Comparison of ENCODE assay signal across 7 mouse cellular contexts in genomic region chr11:120219916-120220522, GRCm38 (mm10). TPM values are rescaled to one million over a fixed set of nuclear protein-coding genes. Genes with fewer than 3 reads are reported as not detected.
A peak's percentile ranks its signal among the peaks of the same experiment; 100 is the strongest.
DNase-seq lines count a peak whose midpoint lies in the region; ATAC-seq and TF ChIP-seq lines count a peak whose summit lies in the region.

No protein-coding gene starts in this region.

- TF ChIP-seq POLR2A in thymus, adult 2 months (IDR thresholded peaks at IDR 0.05; ENCODE audit: control insufficient read depth, extremely low read depth, insufficient read depth, low read length, poor library complexity), result no peak

- DNase-seq in right cerebral cortex, postnatal 10 days (ENCODE audit: low spot score in 2 of 2), result peak; percentile 52 to 69
- DNase-seq in right cerebral cortex, adult 2 months (ENCODE audit: low spot score in 2 of 2), result no peak
- peak; percentile 52 to 54 for DNase-seq in cerebellum, postnatal 36 days
- no peak for DNase-seq in thymus, adult 2 months
- no peak for DNase-seq in B cell, adult 2 months

- H3K27me3 ChIP-seq in hindbrain, embryonic 15.5 days, result no peaks in the 10 kb centered on the region
- no peaks in the 10 kb centered on the region for H3K27me3 ChIP-seq in lung, embryonic 16.5 days (ENCODE audit: control insufficient read depth, insufficient read depth, low read depth, low read length)
- H3K27me3 ChIP-seq in thymus, adult 2 months (ENCODE audit: control insufficient read depth, insufficient read depth, low read length), result no peaks in the 10 kb centered on the region

- H3K4me3 ChIP-seq in hindbrain, embryonic 15.5 days, result no peak overlapping the region
- peak overlapping the region; percentile 19 for H3K4me3 ChIP-seq in lung, embryonic 16.5 days (ENCODE audit: low read length)
- no peak overlapping the region for H3K4me3 ChIP-seq in thymus, adult 2 months (ENCODE audit: control insufficient read depth, insufficient read depth, low read length)

- H3K27ac ChIP-seq in hindbrain, embryonic 15.5 days (replicated peaks), result 0 out of 2 replicates have a peak overlapping the region, but pooled peaks have one; percentile 28
- H3K27ac ChIP-seq in lung, embryonic 16.5 days (ENCODE audit: low read length), result peak overlapping the region; percentile 89
- no peak overlapping the region for H3K27ac ChIP-seq in thymus, adult 2 months (ENCODE audit: control insufficient read depth, insufficient read depth, low read length)

- TF ChIP-seq CTCF in thymus, adult 2 months (IDR thresholded peaks at IDR 0.05; ENCODE audit: borderline replicate concordance, control insufficient read depth, extremely low read depth, insufficient read depth, low read length, poor library complexity), result no peak

- no peak for ATAC-seq in hindbrain, embryonic 15.5 days (ENCODE audit: low FRiP score, low read depth)
- no peak for ATAC-seq in lung, embryonic 16.5 days (ENCODE audit: low read depth)

- H3K36me3 ChIP-seq in hindbrain, embryonic 15.5 days, result no peaks in the 10 kb centered on the region
- no peaks in the 10 kb centered on the region for H3K36me3 ChIP-seq in lung, embryonic 16.5 days (ENCODE audit: control insufficient read depth, insufficient read depth, low read length)
- no peaks in the 10 kb centered on the region for H3K36me3 ChIP-seq in thymus, adult 2 months (ENCODE audit: control insufficient read depth, insufficient read depth, low read length)

- no peak overlapping the region for H3K4me2 ChIP-seq in hindbrain, embryonic 15.5 days
- H3K4me2 ChIP-seq in lung, embryonic 16.5 days (ENCODE audit: low read depth, low read length), result peak overlapping the region; percentile 29

- H3K9ac ChIP-seq in hindbrain, embryonic 15.5 days, result no peak overlapping the region
- peak overlapping the region; percentile 50 for H3K9ac ChIP-seq in lung, embryonic 16.5 days (ENCODE audit: low read length)

- peaks cover 47% of the 10 kb centered on the region for H3K4me1 ChIP-seq in hindbrain, embryonic 15.5 days (replicated peaks)
- peaks cover 49% of the 10 kb centered on the region for H3K4me1 ChIP-seq in lung, embryonic 16.5 days (replicated peaks; ENCODE audit: control insufficient read depth, insufficient read depth, low read length)
- peaks cover 3% of the 10 kb centered on the region for H3K4me1 ChIP-seq in thymus, adult 2 months (replicated peaks; ENCODE audit: control insufficient read depth, insufficient read depth, low read length)

- no peaks in the 10 kb centered on the region for H3K9me3 ChIP-seq in hindbrain, embryonic 15.5 days
- no peaks in the 10 kb centered on the region for H3K9me3 ChIP-seq in lung, embryonic 16.5 days (ENCODE audit: control insufficient read depth, low read length)

- WGBS in hindbrain, embryonic 15.5 days, result 48% methylated on average over 9 of the region's 9 CpGs
- 33% methylated on average over 9 of the region's 9 CpGs for WGBS in lung, embryonic 16.5 days
- WGBS in thymus, adult 2 months, result 78% methylated on average over 9 of the region's 9 CpGs

RNA-seq across cellular contexts. Expression of gene Bahcc1, which starts 12.7 kb away (rescaled TPM):
- polyA plus RNA-seq in hindbrain, embryonic 15.5 days (2015; fragmentation: Nextera tagmentation; extraction: Ambion mirVana), result 11.5 and 12.5 TPM in 2 replicates
- 7.0 and 7.5 TPM in 2 replicates for polyA plus RNA-seq in lung, embryonic 16.5 days (2015; fragmentation: Nextera tagmentation; extraction: Ambion mirVana)
- 11.0 and 15.1 TPM in 2 replicates for polyA plus RNA-seq in thymus, adult 2 months (2012; rRNA removed)

Comparison
In these comparisons a context has a peak if more than half of its experiments do, and no peak if none do; other contexts are left out.
1. DNase-seq: peak in right cerebral cortex, postnatal 10 days (2 of 2) and cerebellum, postnatal 36 days (2 of 2); none in right cerebral cortex, adult 2 months (0 of 2), thymus, adult 2 months (single experiment) and B cell, adult 2 months (0 of 2).